Mouse (Mus musculus) mesoderm, embryonic 11.5 days (tissue): ENCODE measurements at regions not wholly inside any gene's neighbourhood (a gene's known extent, or its start where the extent isn't known, plus 50 kb on each side); places are given as distances from the start of the nearest gene placed in this dataset.

Source experiments
- DNase-seq: peaks from one replicate; pipeline ENCODE4 v3.0.0-alpha.2; 2012; ENCODE audit warnings: low read depth, low spot score

DNA sequence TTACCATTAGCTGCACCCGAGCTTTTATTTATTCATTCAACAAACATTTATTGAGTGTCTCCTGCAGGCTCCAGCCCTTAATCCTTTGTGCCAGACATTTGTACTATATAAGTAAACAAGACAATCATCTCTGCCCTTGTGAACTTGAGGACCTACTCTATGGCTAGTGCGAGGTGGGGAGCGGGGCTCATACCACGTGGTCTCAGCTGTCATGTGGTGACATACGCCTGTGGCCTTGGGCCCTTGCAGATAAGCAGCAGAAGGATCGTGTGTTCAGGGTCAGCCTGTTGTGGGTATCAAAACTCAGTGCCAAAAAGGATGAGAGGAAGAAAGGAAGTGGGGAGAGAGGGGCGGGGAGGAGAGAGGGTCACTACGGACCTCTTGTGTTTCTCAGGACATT, 186.8 kb upstream of the Tbx3 start:
- no peak for DNase-seq

DNA sequence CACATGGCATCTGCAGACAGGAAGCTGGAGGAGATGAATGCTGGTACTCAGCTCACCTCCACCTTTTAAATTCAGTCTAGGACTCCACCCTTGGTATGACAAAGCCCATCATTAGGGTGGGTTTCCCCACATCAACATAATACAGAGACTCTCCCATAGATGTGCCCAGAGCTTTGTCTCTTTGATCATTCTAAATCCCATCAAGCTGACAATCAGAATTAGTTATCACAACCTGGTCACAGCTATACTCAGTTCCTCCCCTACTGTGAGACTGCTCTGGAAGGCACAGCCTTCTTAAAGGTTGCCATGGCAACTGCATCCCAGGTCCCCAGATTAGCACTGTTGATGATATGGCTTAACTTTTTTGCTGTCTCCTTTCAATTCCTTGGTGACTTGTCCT, 184.3 kb upstream of the Tbx3 start:
- DNase-seq, result no peak

DNA sequence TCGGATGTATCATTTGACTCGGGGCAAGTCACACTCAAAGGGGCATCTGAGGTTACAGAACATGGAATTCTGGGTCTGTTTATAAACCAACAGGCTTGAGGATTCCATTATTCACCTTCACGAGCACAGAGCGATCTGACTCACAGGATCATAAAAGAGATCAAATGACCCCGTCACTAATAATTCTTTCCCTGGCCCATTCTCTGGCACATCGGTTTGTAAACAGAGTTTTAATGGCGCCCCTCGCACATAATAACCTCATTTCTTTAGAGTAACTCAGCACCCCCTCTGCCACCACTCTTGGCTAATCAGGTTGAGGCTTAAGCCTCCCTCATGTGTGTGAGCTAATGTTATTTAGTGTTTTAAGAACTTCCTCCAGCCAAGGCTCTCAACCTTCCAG, 183.3 kb upstream of the Tbx3 start:
- no peak for DNase-seq

GRCm38 (mm10) chr5:119497501-119497900, 173.0 kb upstream of the Tbx3 start:
- DNase-seq, result no peak

GRCm38 (mm10) chr5:119498431-119498830, 172.0 kb upstream of the Tbx3 start:
- DNase-seq, result no peak

GRCm38 (mm10) chr5:119507709-119508108, 162.8 kb upstream of the Tbx3 start:
- no peak for DNase-seq

GRCm38 (mm10) chr5:119518506-119519252, 151.8 kb upstream of the Tbx3 start:
- no peak for DNase-seq

DNA sequence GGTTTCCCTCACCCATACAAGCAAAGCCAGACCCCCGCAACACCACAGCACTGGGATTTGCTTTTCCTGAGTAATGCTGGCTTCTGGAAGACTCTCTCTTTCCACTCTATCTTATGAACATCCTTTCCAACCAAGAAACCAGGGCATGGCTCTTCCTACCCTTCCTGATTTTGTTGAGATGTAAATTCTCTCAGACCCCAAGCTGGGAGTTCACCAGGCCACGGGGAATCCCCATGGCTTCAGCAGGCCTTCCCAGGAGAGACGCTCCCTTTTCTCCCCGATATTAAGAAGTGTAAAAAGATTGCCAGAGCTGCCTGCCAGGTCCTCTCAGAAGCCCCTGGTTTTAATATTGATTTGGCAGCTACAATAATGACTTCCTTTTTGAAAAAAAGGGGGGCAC, 146.3 kb upstream of the Tbx3 start:
- no peak for DNase-seq

- DNase-seq, result no peak
Observed at GRCm38 (mm10) chr5:119525960-119526359, 144.5 kb upstream of the Tbx3 start.

DNA sequence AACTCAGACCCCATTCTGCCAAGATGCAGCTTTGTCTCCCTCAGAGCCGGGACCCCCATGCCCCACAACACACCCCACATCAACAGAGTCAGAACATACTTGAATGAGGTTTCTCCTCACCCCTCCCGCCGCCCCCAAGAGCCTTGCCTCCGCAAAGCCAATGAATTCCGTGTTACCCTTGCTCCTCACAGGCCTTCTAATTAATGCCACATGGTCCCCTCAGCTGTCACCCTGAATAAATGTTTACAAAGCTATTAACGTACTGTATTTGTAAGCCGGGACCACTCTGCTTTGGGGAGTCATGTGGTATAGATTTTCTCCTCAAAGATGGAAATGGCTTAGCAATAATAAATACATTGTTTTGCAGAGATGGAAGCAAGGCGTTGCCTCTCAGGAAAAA, 140.5 kb upstream of the Tbx3 start:
- peak; percentile 54 for DNase-seq

DNA sequence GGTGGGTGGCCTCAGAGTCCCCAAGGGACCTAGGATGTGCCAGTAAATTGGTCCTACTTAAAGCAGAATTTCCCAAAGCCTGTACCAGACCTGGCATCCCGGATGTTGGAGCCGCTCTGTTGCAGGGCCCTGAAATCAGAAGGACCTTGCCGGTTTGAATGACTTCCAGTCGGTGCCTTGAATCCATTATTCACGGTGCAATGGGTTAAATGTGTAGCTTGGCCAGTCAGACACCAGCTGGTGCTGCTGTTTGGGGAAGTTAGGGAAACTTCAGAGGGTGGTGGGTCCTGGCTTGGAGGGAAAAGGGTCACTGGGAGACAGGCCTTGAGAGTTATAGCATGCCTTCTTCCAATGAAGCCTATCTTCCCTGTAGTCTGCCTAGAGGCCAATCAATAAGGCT, 135.5 kb upstream of the Tbx3 start:
- peak; percentile 31 for DNase-seq

- DNase-seq, result no peak
Observed at GRCm38 (mm10) chr5:119542836-119543235, 127.6 kb upstream of the Tbx3 start.

DNA sequence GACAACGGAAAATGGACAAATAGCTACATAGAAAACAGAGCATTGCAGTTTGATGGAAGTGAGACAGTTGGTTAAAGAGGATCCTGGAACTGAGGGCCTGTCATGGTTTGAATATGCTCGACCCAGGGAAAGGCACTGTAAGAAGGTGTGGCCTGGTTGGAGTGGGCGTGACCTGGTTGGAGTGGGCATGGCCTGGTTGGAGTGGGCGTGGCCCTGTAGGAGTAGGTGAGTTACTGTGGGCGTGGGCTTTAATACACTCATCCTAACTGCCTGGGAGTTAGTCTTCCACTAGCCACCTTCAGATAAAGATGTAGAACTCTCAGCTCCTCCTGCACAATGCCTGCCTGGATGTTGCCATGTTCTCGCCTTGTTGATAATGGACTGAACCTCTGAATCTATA, 126.8 kb upstream of the Tbx3 start:
- DNase-seq, result no peak

- no peak for DNase-seq
Observed at GRCm38 (mm10) chr5:119544681-119545080, 125.8 kb upstream of the Tbx3 start.

GRCm38 (mm10) chr5:119547070-119547469, 123.4 kb upstream of the Tbx3 start:
- no peak for DNase-seq

DNA sequence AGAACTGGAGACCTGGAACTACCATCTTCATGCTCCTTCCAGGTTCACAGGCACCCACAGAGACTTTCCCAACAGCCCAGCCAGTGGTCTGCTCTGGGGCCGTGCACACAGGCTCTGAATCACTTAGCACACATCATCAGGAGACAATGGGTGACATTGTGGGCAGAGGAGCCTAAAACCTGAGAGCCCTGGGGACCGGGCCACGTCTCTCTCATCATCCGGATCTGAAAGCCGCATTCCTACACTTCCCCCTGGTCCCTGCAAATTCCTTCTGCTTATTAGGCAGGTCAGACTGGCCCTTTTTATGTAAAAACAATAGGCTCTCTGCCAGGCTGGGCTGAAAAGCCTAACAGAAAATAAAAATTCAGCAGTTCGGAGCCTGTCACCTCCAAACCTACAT, 119.6 kb upstream of the Tbx3 start:
- no peak for DNase-seq

DNA sequence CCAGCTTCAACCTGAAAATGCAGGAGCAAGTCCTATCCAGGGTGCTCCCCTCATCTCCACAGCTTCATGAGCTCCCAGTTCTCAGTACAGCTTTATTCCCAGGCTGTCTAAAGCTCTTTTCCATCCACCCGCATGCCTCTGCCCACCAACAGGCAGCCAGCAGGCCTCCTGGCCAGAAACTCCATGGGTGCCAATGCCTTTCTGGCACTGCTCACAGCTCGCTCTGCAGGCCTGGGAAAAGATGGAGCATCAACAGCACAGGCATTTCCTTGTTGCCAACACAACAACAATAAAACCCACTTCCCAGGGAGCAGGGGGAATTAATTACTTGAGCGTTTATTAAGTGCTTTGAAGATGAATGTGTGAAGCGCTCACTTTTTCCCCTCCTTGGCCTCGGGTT, 117.0 kb upstream of the Tbx3 start:
- DNase-seq, result no peak

- no peak for DNase-seq
Observed at GRCm38 (mm10) chr5:119557071-119557470, 113.4 kb upstream of the Tbx3 start.

DNA sequence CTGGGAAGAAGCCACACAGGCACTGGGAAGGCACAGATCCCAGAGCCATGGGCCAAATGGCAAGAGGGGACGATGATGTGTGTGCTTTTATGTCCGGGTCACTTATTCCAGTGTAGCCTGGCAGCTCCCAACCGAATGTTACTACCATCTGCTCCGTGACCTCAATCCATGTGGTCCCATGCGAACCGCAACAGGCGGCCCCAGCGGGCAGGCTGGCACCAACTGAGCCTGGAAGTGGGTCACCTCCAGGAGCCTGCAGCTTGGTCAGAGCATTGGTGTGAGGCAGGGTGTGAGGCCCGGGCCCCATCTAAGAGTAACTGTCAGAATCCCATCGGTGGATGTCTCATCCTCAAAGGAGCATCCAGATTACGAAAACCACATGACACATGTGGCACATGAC, 110.8 kb upstream of the Tbx3 start:
- DNase-seq, result no peak

DNA sequence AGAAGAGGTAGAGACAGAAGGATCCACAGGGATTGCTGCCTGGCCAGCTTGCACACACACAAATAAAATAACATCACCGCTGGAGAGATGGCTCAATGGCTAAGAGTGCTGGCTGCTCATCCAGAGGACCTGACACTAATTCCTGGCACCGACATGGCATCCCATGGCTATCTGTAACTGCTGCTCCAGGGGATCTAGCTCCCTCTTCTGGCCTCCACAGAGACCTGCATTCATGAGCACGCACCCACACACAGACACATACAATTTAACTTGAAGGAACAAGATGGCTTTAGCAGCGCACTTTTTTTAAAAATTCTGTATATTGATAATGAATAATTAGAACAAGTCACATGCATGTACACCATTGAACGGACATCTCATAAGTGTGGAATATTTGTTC, 110.1 kb upstream of the Tbx3 start:
- no peak for DNase-seq

GRCm38 (mm10) chr5:119561531-119561930, 108.9 kb upstream of the Tbx3 start:
- no peak for DNase-seq

- DNase-seq, result peak; percentile 84
Observed at GRCm38 (mm10) chr5:119563510-119564351, 106.7 kb upstream of the Tbx3 start.

GRCm38 (mm10) chr5:119567639-119568038, 102.8 kb upstream of the Tbx3 start:
- DNase-seq, result no peak
